Mouse (Mus musculus) liver, embryonic 11.5 days (tissue): ENCODE results near the gene Ttc39b. TPM values are rescaled to one million over a fixed set of nuclear protein-coding genes. Genes with fewer than 3 reads are reported as not detected.

Experiments used
- ATAC-seq: fragments of 200-750 bp; cut with Nextera tagmentation; replicated peaks from 2 replicates; pipeline ENCODE4 v1.8.0; 2017; ENCODE audit warnings: moderate number of reproducible peaks, mild to moderate bottlenecking, moderate TSS enrichment, moderate library complexity; ENCODE audit not compliant: low FRiP score
- DNase-seq: peaks from one replicate; pipeline ENCODE4 v3.0.0-alpha.2; 2017; ENCODE audit warnings: low spot score
- H3K27ac ChIP-seq: fragments of 300-500 bp; sonication (generic); 2 replicates; pipeline ENCODE4 v1.5.1; 2014; ENCODE audit warnings: mild to moderate bottlenecking, low read depth, low read length, control low read depth
- H3K27me3 ChIP-seq: fragments of 300-500 bp; sonication (generic); replicated peaks from 2 replicates; pipeline ENCODE4 v1.6.1; 2014; ENCODE audit warnings: low read length, mixed read lengths; ENCODE audit not compliant: control insufficient read depth, insufficient read depth
- H3K36me3 ChIP-seq: fragments of 300-500 bp; sonication (generic); 2 replicates; pipeline ENCODE4 v1.6.1; 2014; ENCODE audit warnings: mild to moderate bottlenecking, low read length, moderate library complexity, mixed read lengths; ENCODE audit not compliant: control insufficient read depth, insufficient read depth
- H3K4me1 ChIP-seq: fragments of 300-500 bp; sonication (generic); replicated peaks from 2 replicates; pipeline ENCODE4 v1.6.1; 2014; ENCODE audit warnings: low read length, mixed read lengths; ENCODE audit not compliant: control insufficient read depth, insufficient read depth
- H3K4me2 ChIP-seq: fragments of 300-500 bp; sonication (generic); 2 replicates; pipeline ENCODE4 v1.6.1; 2014; ENCODE audit warnings: mild to moderate bottlenecking, control low read depth, moderate library complexity
- H3K4me3 ChIP-seq: fragments of 300-500 bp; sonication (generic); 2 replicates; pipeline ENCODE4 v1.5.1; 2014; ENCODE audit warnings: low read depth, low read length, control low read depth
- H3K9ac ChIP-seq: fragments of 300-500 bp; sonication (generic); 2 replicates; pipeline ENCODE4 v1.6.1; 2014; ENCODE audit warnings: low read depth, low read length, control low read depth
- H3K9me3 ChIP-seq: fragments of 300-500 bp; sonication (generic); 2 replicates; pipeline ENCODE4 v1.6.1; 2016; ENCODE audit warnings: low read length, inconsistent platforms, mixed read lengths; ENCODE audit not compliant: control insufficient read depth
- WGBS: fragments of 180-500 bp; shearing (Covaris S2); extraction: QIAGEN DNeasy Blood & Tissue Kit; methylation state at CpG from one replicate; pipeline ENCODE4 v1.1.7; 2014; 5-methylcytosine and 5-hydroxymethylcytosine counted together
- polyA plus RNA-seq: library from polyadenylated mRNA; unstranded; fragments of >200 nt; fragmentation: Nextera tagmentation; extraction: Ambion mirVana; gene quantifications from 2 replicates; pipeline ENCODE4 v1.2.1, GENCODE M21; 2014

Gene Ttc39b
- polyA plus RNA-seq, 1 experiment from 2014 or later: 5.1 TPM

DNA sequence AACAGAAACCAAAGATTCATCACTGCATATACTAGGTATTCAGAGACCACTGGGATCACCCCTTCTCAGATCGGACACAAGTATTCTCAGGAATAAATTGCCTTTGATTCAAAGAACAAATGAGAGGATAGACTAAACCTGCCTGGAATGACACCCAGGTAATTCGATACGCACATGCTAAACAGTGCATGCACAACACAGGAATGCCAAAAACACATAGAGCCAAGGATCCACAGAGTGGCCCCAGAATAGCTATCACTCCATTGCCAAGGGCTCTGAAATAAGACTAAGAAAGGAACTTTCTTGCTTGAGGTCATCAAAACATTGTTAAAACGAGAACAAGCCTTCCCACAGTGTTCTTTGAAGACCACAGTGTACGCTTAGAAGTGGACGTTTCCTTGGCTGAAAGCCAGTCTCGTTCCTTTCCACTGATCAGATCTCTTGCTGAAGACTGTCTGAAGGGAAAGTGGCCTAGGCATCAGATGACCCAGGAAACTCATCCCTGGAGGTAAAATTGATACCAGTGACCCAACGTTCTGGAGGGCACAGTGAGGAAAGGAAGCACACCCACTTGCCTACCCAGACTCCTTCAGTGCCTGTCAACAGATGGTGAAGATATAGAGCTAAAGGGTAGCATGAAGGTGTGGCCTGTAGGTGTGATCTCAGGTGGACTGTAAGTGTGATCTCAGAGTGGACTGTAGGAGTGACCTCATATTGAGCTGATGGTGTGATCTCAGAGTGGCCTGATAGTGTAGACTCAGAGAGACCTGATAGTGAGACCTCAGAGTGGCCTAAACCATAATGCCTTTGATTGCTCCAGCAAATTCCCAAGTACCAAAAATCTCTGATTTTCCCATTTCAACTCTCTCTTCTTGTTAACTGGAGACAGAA lies 141.6 kb downstream of the Ttc39b start:
- DNase-seq: no peak
- Histone ChIP-seq H3K9ac (no peak overlapping the region), H3K4me1 (no peaks in the 10 kb centered on the region), H3K4me3 (no peak overlapping the region), H3K36me3 (no peaks in the 10 kb centered on the region), H3K27me3 (no peaks in the 10 kb centered on the region), H3K27ac (no peak overlapping the region), H3K9me3 (no peaks in the 10 kb centered on the region), H3K4me2 (no peak overlapping the region)
- no peak for ATAC-seq
- WGBS: 70% methylated on average over 8 of the region's 8 CpGs

- H3K4me2 ChIP-seq: no peak overlapping the region
- ATAC-seq (no peak), DNase-seq (no peak)
- H3K9ac ChIP-seq: no peak overlapping the region
- H3K36me3 ChIP-seq: no peaks in the 10 kb centered on the region
- no peak overlapping the region for H3K4me3 ChIP-seq
- no peaks in the 10 kb centered on the region for H3K4me1 ChIP-seq
- H3K9me3 ChIP-seq: no peaks in the 10 kb centered on the region
- H3K27ac ChIP-seq: no peak overlapping the region
- H3K27me3 ChIP-seq: no peaks in the 10 kb centered on the region
- WGBS: 85% methylated on average over 2 of the region's 2 CpGs
These were observed 146.6 kb downstream of the Ttc39b start for GRCm38 (mm10) chr4:83177471-83177870.

DNA sequence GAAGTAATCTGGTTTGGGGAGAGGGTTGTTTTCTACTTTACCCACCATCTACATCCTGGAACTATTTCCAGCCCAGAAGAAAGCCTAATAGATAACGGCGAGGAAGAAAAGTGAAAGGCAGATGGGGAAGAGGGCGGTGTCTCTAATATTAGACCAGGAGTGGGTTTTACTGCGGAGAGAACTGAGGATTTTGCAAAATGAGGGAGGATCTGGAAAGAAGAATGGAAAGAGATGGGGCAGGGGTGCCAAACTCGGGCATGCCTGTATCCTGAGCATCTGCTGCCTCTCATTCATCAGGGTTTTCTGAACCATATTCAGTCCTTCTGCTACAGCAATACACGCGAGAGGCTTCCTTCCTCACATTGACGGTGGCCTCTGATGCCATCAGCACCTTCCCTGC lies 149.1 kb downstream of the Ttc39b start:
- Histone ChIP-seq H3K36me3 (no peaks in the 10 kb centered on the region), H3K4me1 (no peaks in the 10 kb centered on the region), H3K4me2 (no peak overlapping the region), H3K4me3 (no peak overlapping the region), H3K9ac (no peak overlapping the region), H3K27ac (no peak overlapping the region), H3K9me3 (no peaks in the 10 kb centered on the region), H3K27me3 (no peaks in the 10 kb centered on the region)
- no peak for DNase-seq
- ATAC-seq: no peak
- 64% methylated on average over 8 of the region's 8 CpGs for WGBS

- H3K9ac ChIP-seq: no peak overlapping the region
- no peak overlapping the region for H3K4me2 ChIP-seq
- ATAC-seq (no peak), DNase-seq (no peak)
- no peaks in the 10 kb centered on the region for H3K9me3 ChIP-seq
- H3K27ac ChIP-seq: no peak overlapping the region
- H3K36me3 ChIP-seq: no peaks in the 10 kb centered on the region
- H3K27me3 ChIP-seq: no peaks in the 10 kb centered on the region
- WGBS: 69% methylated on average over 3 of the region's 3 CpGs
- no peaks in the 10 kb centered on the region for H3K4me1 ChIP-seq
- no peak overlapping the region for H3K4me3 ChIP-seq
These were observed 151.8 kb downstream of the Ttc39b start for GRCm38 (mm10) chr4:83172278-83172677.

- 73% methylated on average over 9 of the region's 9 CpGs for WGBS
- Histone ChIP-seq H3K4me3 (no peak overlapping the region), H3K9me3 (no peaks in the 10 kb centered on the region), H3K27me3 (no peaks in the 10 kb centered on the region), H3K4me2 (no peak overlapping the region), H3K27ac (no peak overlapping the region), H3K4me1 (no peaks in the 10 kb centered on the region), H3K36me3 (no peaks in the 10 kb centered on the region), H3K9ac (no peak overlapping the region)
- DNase-seq (no peak), ATAC-seq (no peak)
These were observed 153.3 kb downstream of the Ttc39b start for GRCm38 (mm10) chr4:83170741-83171140.

Other genes with a start within 250 kb of the Ttc39b start
- 31.1 and 32.8 TPM in 2 replicates for gene Snapc3, start 93.5 kb upstream of the Ttc39b start, polyA plus RNA-seq
- 120 and 125 TPM in 2 replicates for gene Psip1, start 162.2 kb upstream of the Ttc39b start, polyA plus RNA-seq
- gene Ccdc171, start 201.3 kb upstream of the Ttc39b start, polyA plus RNA-seq: 3.9 and 4.2 TPM in 2 replicates